Mouse (Mus musculus): Measurements from ENCODE around the gene Scn1b. TPM values are rescaled to one million over a fixed set of nuclear protein-coding genes. Genes with fewer than 3 reads are reported as not detected.

The Scn1b gene
- polyA plus RNA-seq, 1 experiment, result 0.17 TPM

- no peak for TF ChIP-seq GATA1 (IDR thresholded peaks at IDR 0.05; ENCODE audit: low read length)
These were observed 14.8 kb downstream of the Scn1b start for GRCm38 (mm10) chr7:31112036-31112435.

GRCm38 (mm10) chr7:31110861-31111385, 15.9 kb downstream of the Scn1b start:
- TF ChIP-seq GATA1 (IDR thresholded peaks at IDR 0.05; ENCODE audit: low read length), result no peak

- TF ChIP-seq GATA1 (IDR thresholded peaks at IDR 0.05; ENCODE audit: low read length), result no peak
These were observed 17.0 kb downstream of the Scn1b start for GRCm38 (mm10) chr7:31109796-31110195.

- TF ChIP-seq GATA1 (IDR thresholded peaks at IDR 0.05; ENCODE audit: low read length), result no peak
These were observed 17.7 kb downstream of the Scn1b start for GRCm38 (mm10) chr7:31109091-31109490.

- TF ChIP-seq GATA1 (IDR thresholded peaks at IDR 0.05; ENCODE audit: low read length), result no peak
These were observed 19.0 kb downstream of the Scn1b start for GRCm38 (mm10) chr7:31107781-31108180.

GRCm38 (mm10) chr7:31106166-31106565, 20.6 kb downstream of the Scn1b start:
- TF ChIP-seq GATA1 (IDR thresholded peaks at IDR 0.05; ENCODE audit: low read length), result no peak

- TF ChIP-seq GATA1 (IDR thresholded peaks at IDR 0.05; ENCODE audit: low read length), result no peak
These were observed 21.6 kb downstream of the Scn1b start for GRCm38 (mm10) chr7:31105061-31105768.

- no peak for TF ChIP-seq GATA1 (IDR thresholded peaks at IDR 0.05; ENCODE audit: low read length)
These were observed 26.0 kb downstream of the Scn1b start for GRCm38 (mm10) chr7:31100786-31101185.

- TF ChIP-seq GATA1 (IDR thresholded peaks at IDR 0.05; ENCODE audit: low read length), result no peak
These were observed 27.2 kb downstream of the Scn1b start for GRCm38 (mm10) chr7:31099612-31099982.

- no peak for TF ChIP-seq GATA1 (IDR thresholded peaks at IDR 0.05; ENCODE audit: low read length)
These were observed 27.8 kb downstream of the Scn1b start for GRCm38 (mm10) chr7:31098697-31099611.

GRCm38 (mm10) chr7:31097583-31098248, 29.1 kb downstream of the Scn1b start:
- no peak for TF ChIP-seq GATA1 (IDR thresholded peaks at IDR 0.05; ENCODE audit: low read length)

- TF ChIP-seq GATA1 (IDR thresholded peaks at IDR 0.05; ENCODE audit: low read length), result no peak
These were observed 29.8 kb downstream of the Scn1b start for GRCm38 (mm10) chr7:31096892-31097564.

- no peak for TF ChIP-seq GATA1 (IDR thresholded peaks at IDR 0.05; ENCODE audit: low read length)
These were observed 31.9 kb downstream of the Scn1b start for GRCm38 (mm10) chr7:31094774-31095501.

- no peak for TF ChIP-seq GATA1 (IDR thresholded peaks at IDR 0.05; ENCODE audit: low read length)
These were observed 37.1 kb downstream of the Scn1b start for GRCm38 (mm10) chr7:31089721-31090120.

- TF ChIP-seq GATA1 (IDR thresholded peaks at IDR 0.05; ENCODE audit: low read length), result no peak
These were observed 38.6 kb downstream of the Scn1b start for GRCm38 (mm10) chr7:31088206-31088605.
